Mouse (Mus musculus) midbrain, embryonic 11.5 days (tissue): ENCODE results near the gene Gm45194. TPM values are rescaled to one million over a fixed set of nuclear protein-coding genes. Genes with fewer than 3 reads are reported as not detected.

Source experiments
- ATAC-seq: fragments of 200-750 bp; cut with Nextera tagmentation; 2 replicates; pipeline ENCODE4 v1.8.0; 2017; ENCODE audit warnings: moderate TSS enrichment, moderate library complexity; ENCODE audit not compliant: low FRiP score
- DNase-seq: peaks from one replicate; pipeline ENCODE4 v3.0.0; 2015; ENCODE audit warnings: low spot score; ENCODE audit errors: missing footprints
- H3K27ac ChIP-seq: fragments of 300-500 bp; sonication (generic); 2 replicates; pipeline ENCODE4 v1.5.1; 2014; ENCODE audit warnings: low read depth, low read length
- H3K27me3 ChIP-seq: fragments of 300-500 bp; sonication (generic); 2 replicates; pipeline ENCODE4 v1.6.1; 2014; ENCODE audit warnings: mild to moderate bottlenecking, low read length, moderate library complexity, mixed read lengths; ENCODE audit not compliant: control insufficient read depth, insufficient read depth
- H3K36me3 ChIP-seq: fragments of 300-500 bp; sonication (generic); 2 replicates; pipeline ENCODE4 v1.6.1; 2014; ENCODE audit warnings: mild to moderate bottlenecking, low read length, moderate library complexity, mixed read lengths; ENCODE audit not compliant: control insufficient read depth, insufficient read depth
- H3K4me1 ChIP-seq: fragments of 300-500 bp; sonication (generic); 2 replicates; pipeline ENCODE4 v1.6.1; 2014; ENCODE audit warnings: low read length; ENCODE audit not compliant: control insufficient read depth, insufficient read depth
- H3K4me2 ChIP-seq: fragments of 300-500 bp; sonication (generic); 2 replicates; pipeline ENCODE4 v1.6.1; 2014; ENCODE audit warnings: mild to moderate bottlenecking, moderate library complexity
- H3K4me3 ChIP-seq: fragments of 300-500 bp; sonication (generic); 2 replicates; pipeline ENCODE4 v1.5.1; 2014; ENCODE audit warnings: low read depth, low read length
- H3K9ac ChIP-seq: fragments of 300-500 bp; sonication (generic); 2 replicates; pipeline ENCODE4 v1.6.1; 2014; ENCODE audit warnings: low read length
- H3K9me3 ChIP-seq: fragments of 300-500 bp; sonication (generic); 2 replicates; pipeline ENCODE4 v1.6.1; 2016; ENCODE audit warnings: low read length; ENCODE audit not compliant: control insufficient read depth
- WGBS: fragments of 180-500 bp; shearing (Covaris S2); extraction: QIAGEN DNeasy Blood & Tissue Kit; methylation state at CpG from one replicate; pipeline ENCODE4 v1.1.7; 2014; 5-methylcytosine and 5-hydroxymethylcytosine counted together
- polyA plus RNA-seq: library from polyadenylated mRNA; unstranded; fragments of >200 nt; fragmentation: Nextera tagmentation; extraction: Ambion mirVana; gene quantifications from 2 replicates; pipeline ENCODE4 v1.2.1, GENCODE M21; 2014

Gene Gm45194
- polyA plus RNA-seq, 1 experiment from 2014 or later = 0.85 TPM

DNA sequence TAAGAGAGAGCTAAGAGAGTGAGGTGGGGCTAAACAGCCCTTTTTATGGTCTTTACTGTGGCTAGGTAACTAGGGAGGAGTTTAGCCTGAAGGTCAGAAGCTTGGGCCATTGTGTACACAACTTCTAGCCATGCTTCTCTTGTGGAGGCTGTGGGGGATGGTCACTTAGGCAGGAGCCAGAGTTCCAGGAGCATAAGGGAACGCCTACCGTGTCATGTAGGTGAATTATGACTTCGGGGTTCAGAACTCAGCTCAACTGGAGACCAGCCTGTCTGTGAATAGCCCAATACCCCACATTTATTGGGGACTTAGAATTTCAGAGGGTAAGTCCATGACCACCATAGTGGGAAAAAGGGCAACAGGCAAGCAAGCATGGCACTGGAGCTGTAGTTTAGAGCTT lies 347.6 kb downstream of the Gm45194 start, which contains the start of gene 4933403O08Rik:
TSS of gene 4933403O08Rik (plus strand) at position 301 of the 400 bp plus-strand sequence.
- Histone ChIP-seq H3K9ac (no peak within 1 kb of the TSS), H3K27me3 (no peaks in the 10 kb centered on the region), H3K4me1 (no peaks in the 10 kb centered on the region), H3K4me3 (no peak within 1 kb of the TSS), H3K27ac (no peak within 1 kb of the TSS), H3K4me2 (no peak within 1 kb of the TSS), H3K9me3 (no peaks in the 10 kb centered on the region), H3K36me3 (no peaks in the 10 kb centered on the region)
- DNase-seq (no peak), ATAC-seq (no peak)
- WGBS = 85% methylated on average over 3 of the region's 3 CpGs

DNA sequence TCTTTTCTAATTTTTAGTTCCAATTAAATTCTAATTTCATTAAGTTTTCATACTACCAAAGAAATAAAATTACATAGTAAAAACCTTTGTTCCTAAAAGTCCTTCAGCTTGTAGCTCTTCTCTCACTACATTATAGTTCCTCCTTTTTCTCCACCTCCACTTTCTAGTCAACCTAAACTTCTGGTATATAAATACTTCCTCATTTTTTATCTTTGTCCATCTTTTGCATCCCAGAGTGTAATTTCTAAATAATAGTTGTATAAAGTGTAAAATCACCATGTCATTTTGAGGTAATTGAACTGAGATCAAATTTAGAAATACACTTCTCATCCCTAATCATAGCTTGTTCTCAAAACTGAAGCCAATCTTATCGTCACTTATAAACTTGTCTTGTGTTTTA lies 351.7 kb downstream of the Gm45194 start:
- Histone ChIP-seq H3K4me1 (no peaks in the 10 kb centered on the region), H3K4me3 (no peak overlapping the region), H3K9me3 (no peaks in the 10 kb centered on the region), H3K27me3 (no peaks in the 10 kb centered on the region), H3K4me2 (no peak overlapping the region), H3K36me3 (no peaks in the 10 kb centered on the region), H3K27ac (no peak overlapping the region), H3K9ac (no peak overlapping the region)
- WGBS = 97% methylated on average over 1 of the region's 1 CpGs
- ATAC-seq (no peak), DNase-seq (no peak)

DNA sequence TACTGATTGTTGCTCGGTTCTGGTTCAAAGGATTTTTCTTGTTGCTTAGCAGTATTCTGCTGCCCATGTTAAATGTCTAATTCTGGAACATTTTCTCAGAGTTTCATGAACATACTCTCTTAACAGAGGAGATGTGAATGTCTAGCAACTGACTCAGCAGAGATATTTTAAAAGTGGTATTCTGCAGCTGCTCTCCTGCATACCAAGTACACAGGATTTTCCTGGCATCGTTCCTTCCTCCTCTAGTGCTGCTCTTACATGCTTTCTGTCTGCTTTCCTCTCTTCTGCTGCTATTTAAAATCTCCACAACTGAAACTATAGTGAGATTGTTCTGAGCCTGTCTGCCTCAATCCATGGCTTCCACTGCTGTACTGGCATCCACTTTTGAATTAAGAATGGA lies 364.3 kb downstream of the Gm45194 start:
- H3K27ac ChIP-seq = no peak overlapping the region
- no peaks in the 10 kb centered on the region for H3K4me1 ChIP-seq
- no peak overlapping the region for H3K9ac ChIP-seq
- no peaks in the 10 kb centered on the region for H3K27me3 ChIP-seq
- ATAC-seq (no peak), DNase-seq (no peak)
- no peak overlapping the region for H3K4me2 ChIP-seq
- H3K4me3 ChIP-seq = no peak overlapping the region
- 76% methylated on average over 2 of the region's 2 CpGs for WGBS
- H3K9me3 ChIP-seq = no peaks in the 10 kb centered on the region
- H3K36me3 ChIP-seq = no peaks in the 10 kb centered on the region

DNA sequence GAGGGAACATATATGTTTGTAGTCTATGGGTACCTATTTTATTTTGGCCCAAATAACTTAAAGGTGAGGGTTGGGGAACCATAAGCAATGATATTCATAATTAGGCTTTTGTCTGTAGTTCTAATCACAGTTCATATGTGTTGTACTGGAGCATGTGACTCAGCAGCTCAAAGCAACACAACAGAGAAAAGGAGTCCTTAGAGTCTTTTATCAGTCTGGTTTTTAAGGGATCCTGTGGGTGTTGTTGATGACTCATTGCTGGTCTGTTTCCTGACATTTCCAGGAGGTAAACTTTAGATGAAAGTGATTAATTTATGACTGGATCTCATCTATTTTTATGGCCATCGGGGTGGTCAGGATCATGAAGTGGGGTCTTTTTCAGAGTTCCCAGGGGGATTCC lies 382.4 kb downstream of the Gm45194 start:
- H3K36me3 ChIP-seq = no peaks in the 10 kb centered on the region
- 92% methylated on average over 1 of the region's 1 CpGs for WGBS
- no peak for ATAC-seq

More for the DNA sequence above, 382.4 kb downstream of the Gm45194 start:
- Histone ChIP-seq H3K4me1 (no peaks in the 10 kb centered on the region), H3K27ac (no peak overlapping the region), H3K9ac (no peak overlapping the region), H3K27me3 (no peaks in the 10 kb centered on the region), H3K4me3 (no peak overlapping the region), H3K4me2 (no peak overlapping the region), H3K9me3 (no peaks in the 10 kb centered on the region)
- no peak for DNase-seq

Other genes with a start within 250 kb of the Gm45194 start
- gene Hdx, start 194.3 kb upstream of the Gm45194 start, polyA plus RNA-seq = 2.6 and 2.8 TPM in 2 replicates
- 0.46 and 1.2 TPM in 2 replicates for gene Tex16, start 119.6 kb downstream of the Gm45194 start, polyA plus RNA-seq